Mouse (Mus musculus): ENCODE results near the gene Farsb. TPM values are rescaled to one million over a fixed set of nuclear protein-coding genes. Genes with fewer than 3 reads are reported as not detected.
"Not testable (repeated sequence)": the region's sequence is repeated elsewhere in the genome, so short reads cannot be mapped to it uniquely, and the experiment has no call there.

Gene Farsb
- polyA plus RNA-seq, 1 experiment from 2014 or later = 154 TPM

DNA sequence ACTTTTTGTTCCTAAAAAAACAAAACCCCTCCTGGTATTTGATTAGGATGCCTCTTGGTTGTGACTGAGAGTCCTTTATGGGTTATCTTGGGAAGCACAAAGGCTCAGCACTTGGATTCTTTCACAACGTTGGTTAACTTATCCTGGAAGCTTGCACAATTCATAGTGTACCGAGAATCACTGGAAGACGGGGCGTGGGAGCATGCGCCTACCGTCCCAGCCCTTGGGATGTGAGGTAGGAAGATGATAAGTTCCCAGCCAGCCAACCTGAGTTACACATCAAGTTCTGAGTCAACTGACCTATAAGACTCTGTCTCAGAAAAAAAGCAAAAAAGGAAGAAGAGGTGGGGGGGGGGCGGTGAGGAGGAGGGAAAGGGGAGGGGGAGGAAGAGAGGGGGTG is 30.2 kb upstream of the Farsb start:
- no peaks in the 10 kb centered on the region for H3K4me1 ChIP-seq (replicated peaks)
- no peak overlapping the region for H3K4me3 ChIP-seq
- H3K27ac ChIP-seq (replicated peaks) = no peak overlapping the region
- no peak for ATAC-seq (ENCODE audit: low FRiP score, low read depth)
- no peaks in the 10 kb centered on the region for H3K36me3 ChIP-seq
- H3K27me3 ChIP-seq = no peaks in the 10 kb centered on the region
- no peaks in the 10 kb centered on the region for H3K9me3 ChIP-seq
- no peak overlapping the region for H3K9ac ChIP-seq
- H3K4me2 ChIP-seq = no peak overlapping the region
- WGBS = 90% methylated on average over 7 of the region's 7 CpGs

DNA sequence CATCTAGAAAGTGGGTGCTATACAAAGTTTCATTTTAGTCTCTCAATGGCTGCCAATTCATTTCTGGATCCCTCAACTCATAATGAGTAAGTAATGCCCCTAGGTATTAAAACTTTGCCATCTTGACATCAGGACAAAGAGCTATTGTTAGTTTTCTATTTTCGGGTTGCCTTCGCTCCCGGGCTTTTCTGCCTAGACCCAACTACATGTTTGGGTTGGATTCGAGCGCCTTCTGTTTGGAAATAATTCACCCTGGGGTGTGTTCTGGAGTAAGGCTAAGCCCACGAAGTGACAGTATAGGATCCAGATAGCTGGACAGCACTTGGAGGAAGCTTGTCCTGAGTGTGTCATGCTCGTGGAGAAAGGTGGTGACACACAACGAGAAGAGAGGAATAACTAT is 24.1 kb upstream of the Farsb start:
- no peaks in the 10 kb centered on the region for H3K9me3 ChIP-seq
- no peak overlapping the region for H3K4me3 ChIP-seq
- 80% methylated on average over 8 of the region's 8 CpGs for WGBS
- H3K27me3 ChIP-seq = no peaks in the 10 kb centered on the region
- H3K27ac ChIP-seq (replicated peaks) = no peak overlapping the region
- no peak overlapping the region for H3K4me2 ChIP-seq
- H3K4me1 ChIP-seq (replicated peaks) = 0 out of 2 replicates have a peak, but pooled peaks cover 5% of the 10 kb centered on the region
- H3K36me3 ChIP-seq = no peaks in the 10 kb centered on the region
- ATAC-seq (ENCODE audit: low FRiP score, low read depth) = no peak
- no peak overlapping the region for H3K9ac ChIP-seq

- Histone ChIP-seq H3K4me1 (replicated peaks) (0 out of 2 replicates have a peak, but pooled peaks cover 5% of the 10 kb centered on the region), H3K9ac (peak within 1 kb of the TSS; percentile 34), H3K36me3 (no peaks in the 10 kb centered on the region), H3K4me2 (peak within 1 kb of the TSS; percentile 69), H3K9me3 (no peaks in the 10 kb centered on the region), H3K4me3 (peak within 1 kb of the TSS; percentile 42), H3K27ac (replicated peaks) (no peak within 1 kb of the TSS), H3K27me3 (no peaks in the 10 kb centered on the region)
- 3% methylated on average over 25 of the region's 25 CpGs for WGBS
- peak; percentile 66 for ATAC-seq (ENCODE audit: low FRiP score, low read depth)
Observed at GRCm38 (mm10) chr1:78511621-78512160, 23.0 kb upstream of the Farsb start, which contains the start of gene BC035947. BC035947 (minus strand) TSS chr1:78512158.

GRCm38 (mm10) chr1:78510862-78511261 is 22.2 kb upstream of the Farsb start, which contains the start of gene Mogat1:
Mogat1 (plus strand) TSS chr1:78510991.
- Histone ChIP-seq H3K4me1 (replicated peaks) (0 out of 2 replicates have a peak, but pooled peaks cover 5% of the 10 kb centered on the region), H3K27ac (replicated peaks) (no peak within 1 kb of the TSS), H3K4me3 (peak within 1 kb of the TSS; percentile 42), H3K27me3 (no peaks in the 10 kb centered on the region), H3K4me2 (peak within 1 kb of the TSS; percentile 69), H3K36me3 (no peaks in the 10 kb centered on the region), H3K9ac (peak within 1 kb of the TSS; percentile 34), H3K9me3 (no peaks in the 10 kb centered on the region)
- ATAC-seq (ENCODE audit: low FRiP score, low read depth) = no peak
- WGBS = 74% methylated on average over 5 of the region's 5 CpGs

DNA sequence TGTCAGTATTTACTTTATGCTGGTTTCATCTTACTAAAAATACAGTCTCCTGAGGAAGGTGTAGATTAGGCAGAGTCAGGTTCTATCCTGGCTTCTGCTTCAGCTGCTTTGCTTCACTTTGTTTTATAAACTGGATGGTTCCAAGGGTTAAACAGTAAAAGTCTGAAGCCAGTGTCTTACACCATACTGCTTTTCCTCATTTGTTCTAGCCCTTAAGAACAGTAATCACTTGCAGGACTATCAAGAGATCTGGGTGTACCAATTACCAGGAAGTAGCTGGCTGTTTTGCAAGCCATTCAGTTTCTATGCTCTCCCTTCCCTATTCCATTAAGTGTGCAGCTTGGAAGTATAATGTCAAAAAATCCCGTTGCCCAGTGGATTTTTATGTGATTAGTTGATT is 18.4 kb upstream of the Farsb start:
- no peak overlapping the region for H3K27ac ChIP-seq (replicated peaks)
- 0 out of 2 replicates have a peak, but pooled peaks cover 5% of the 10 kb centered on the region for H3K4me1 ChIP-seq (replicated peaks)
- H3K9me3 ChIP-seq = no peaks in the 10 kb centered on the region
- no peaks in the 10 kb centered on the region for H3K36me3 ChIP-seq
- no peak overlapping the region for H3K4me3 ChIP-seq
- H3K4me2 ChIP-seq = no peak overlapping the region
- H3K27me3 ChIP-seq = no peaks in the 10 kb centered on the region
- 63% methylated on average over 1 of the region's 1 CpGs for WGBS
- no peak overlapping the region for H3K9ac ChIP-seq
- ATAC-seq (ENCODE audit: low FRiP score, low read depth) = no peak

GRCm38 (mm10) chr1:78502527-78502926 is 13.8 kb upstream of the Farsb start:
- 95% methylated on average over 6 of the region's 6 CpGs for WGBS
- Histone ChIP-seq H3K27ac (replicated peaks) (no peak overlapping the region), H3K9ac (no peak overlapping the region), H3K4me1 (replicated peaks) (no peaks in the 10 kb centered on the region), H3K36me3 (no peaks in the 10 kb centered on the region), H3K9me3 (no peaks in the 10 kb centered on the region), H3K27me3 (no peaks in the 10 kb centered on the region), H3K4me3 (no peak overlapping the region), H3K4me2 (no peak overlapping the region)
- ATAC-seq (ENCODE audit: low FRiP score, low read depth) = no peak

DNA sequence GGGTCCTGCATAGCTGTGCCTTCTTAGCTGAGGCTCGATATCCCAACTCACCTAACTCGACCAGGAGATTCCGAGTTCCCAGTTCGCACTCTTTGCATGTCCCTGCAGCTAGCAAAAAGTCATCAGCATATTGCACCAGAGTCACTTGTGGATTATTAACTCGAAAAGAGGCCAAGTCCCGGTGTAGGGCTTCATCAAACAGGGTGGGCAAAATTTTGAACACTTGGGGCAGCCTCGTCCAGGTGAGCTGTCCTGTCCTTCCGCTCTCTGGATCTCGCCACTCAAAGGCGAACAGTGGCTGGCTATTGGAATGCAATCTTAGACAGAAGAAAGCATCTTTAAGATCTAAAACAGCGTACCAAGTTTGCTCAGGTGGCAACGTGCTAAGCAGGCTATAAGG is 13.2 kb upstream of the Farsb start:
- not testable (repeated sequence) for H3K4me3 ChIP-seq; H3K27ac ChIP-seq (replicated peaks); H3K9me3 ChIP-seq; H3K27me3 ChIP-seq; H3K36me3 ChIP-seq; H3K4me1 ChIP-seq (replicated peaks); H3K9ac ChIP-seq; ATAC-seq (ENCODE audit: low FRiP score, low read depth); H3K4me2 ChIP-seq
- WGBS = 93% methylated on average over 12 of the region's 12 CpGs

DNA sequence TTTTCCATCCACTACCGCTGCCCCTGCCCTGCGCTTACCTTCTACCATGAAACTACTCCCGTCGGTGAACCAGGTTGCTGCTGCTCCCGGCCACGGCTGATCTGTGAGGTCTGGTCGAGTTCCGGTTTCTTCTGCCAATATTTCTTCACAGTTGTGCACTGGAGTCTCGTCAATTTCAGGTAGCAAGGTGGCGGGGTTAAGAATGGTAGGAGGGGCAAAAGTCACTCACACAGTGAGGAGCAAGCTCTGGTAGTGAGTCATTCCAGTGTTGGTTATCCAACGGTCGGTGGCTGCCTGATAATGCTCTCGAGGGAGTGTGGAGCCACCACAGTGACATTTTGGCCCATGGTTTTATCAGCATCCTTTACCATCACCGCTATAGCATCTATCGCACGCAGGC is 12.3 kb upstream of the Farsb start:
- no peaks in the 10 kb centered on the region for H3K4me1 ChIP-seq (replicated peaks)
- no peak overlapping the region for H3K4me3 ChIP-seq
- no peaks in the 10 kb centered on the region for H3K9me3 ChIP-seq
- H3K4me2 ChIP-seq = no peak overlapping the region
- H3K27me3 ChIP-seq = no peaks in the 10 kb centered on the region
- no peak for ATAC-seq (ENCODE audit: low FRiP score, low read depth)
- H3K27ac ChIP-seq (replicated peaks) = no peak overlapping the region
- H3K36me3 ChIP-seq = no peaks in the 10 kb centered on the region
- WGBS = 94% methylated on average over 16 of the region's 16 CpGs
- H3K9ac ChIP-seq = no peak overlapping the region

- Histone ChIP-seq H3K27me3 (no peaks in the 10 kb centered on the region), H3K4me1 (replicated peaks) (peaks cover 33% of the 10 kb centered on the region), H3K36me3 (no peaks in the 10 kb centered on the region), H3K4me3 (no peak overlapping the region), H3K4me2 (no peak overlapping the region), H3K27ac (replicated peaks) (no peak overlapping the region), H3K9ac (no peak overlapping the region), H3K9me3 (no peaks in the 10 kb centered on the region)
- 86% methylated on average over 1 of the region's 1 CpGs for WGBS
- ATAC-seq (ENCODE audit: low FRiP score, low read depth) = no peak
Observed at GRCm38 (mm10) chr1:78490143-78490542, 1.4 kb upstream of the Farsb start.

DNA sequence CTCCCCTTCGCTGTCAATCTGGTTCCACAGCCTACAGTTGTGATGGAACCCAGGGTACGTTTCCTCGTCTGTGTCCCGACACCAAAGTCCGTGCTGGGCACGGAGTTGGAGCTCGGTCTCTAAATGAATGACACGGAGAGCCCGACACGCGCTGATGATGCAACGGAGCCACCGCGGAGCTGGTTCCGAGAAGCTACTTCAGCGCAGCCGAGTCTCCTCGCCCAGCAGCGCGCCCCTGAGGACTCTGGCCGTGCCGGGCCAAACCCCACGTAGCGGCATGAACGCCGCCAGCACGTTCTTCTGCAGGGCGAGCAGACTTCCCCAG is 308 bp downstream of the Farsb start:
- no peak for ATAC-seq (ENCODE audit: low FRiP score, low read depth)
- peak overlapping the region; percentile 85 for H3K27ac ChIP-seq (replicated peaks)
- H3K9ac ChIP-seq = peak overlapping the region; percentile 74
- H3K4me2 ChIP-seq = peak overlapping the region; percentile 69
- WGBS = under 1% methylated on average over 28 of the region's 28 CpGs
- no peaks in the 10 kb centered on the region for H3K27me3 ChIP-seq
- peak overlapping the region; percentile 78 for H3K4me3 ChIP-seq
- H3K9me3 ChIP-seq = no peaks in the 10 kb centered on the region
- peaks cover 34% of the 10 kb centered on the region for H3K4me1 ChIP-seq (replicated peaks)
- H3K36me3 ChIP-seq = no peaks in the 10 kb centered on the region

GRCm38 (mm10) chr1:78484361-78484760 is 4.3 kb downstream of the Farsb start:
- no peak for ATAC-seq (ENCODE audit: low FRiP score, low read depth)
- peaks cover 12% of the 10 kb centered on the region for H3K36me3 ChIP-seq
- no peak overlapping the region for H3K4me2 ChIP-seq
- no peak overlapping the region; the same call in 1 of the 2 replicates for H3K27ac ChIP-seq (replicated peaks)
- no peak overlapping the region for H3K4me3 ChIP-seq
- peaks cover 27% of the 10 kb centered on the region for H3K4me1 ChIP-seq (replicated peaks)
- WGBS = 54% methylated on average over 2 of the region's 2 CpGs
- no peak overlapping the region for H3K9ac ChIP-seq
- no peaks in the 10 kb centered on the region for H3K9me3 ChIP-seq
- H3K27me3 ChIP-seq = no peaks in the 10 kb centered on the region

DNA sequence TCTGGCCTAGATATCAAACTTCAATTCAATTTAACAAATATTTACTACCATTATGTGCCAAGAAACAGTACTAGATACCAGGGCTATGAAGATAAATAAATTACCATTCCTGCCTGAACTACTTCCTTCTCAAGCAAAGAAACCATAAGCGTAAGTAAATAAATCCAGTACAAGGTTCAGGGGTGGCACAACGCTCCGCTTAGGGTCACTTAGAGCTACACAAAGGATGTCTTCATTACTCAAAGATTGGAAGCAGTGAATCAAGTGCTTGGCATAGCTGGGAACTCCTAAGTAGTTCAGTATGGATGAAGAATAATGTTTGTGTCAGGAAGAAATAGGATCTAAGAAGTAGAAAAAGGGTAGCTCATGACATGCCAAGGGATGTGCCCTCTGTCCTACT is 5.3 kb downstream of the Farsb start:
- H3K36me3 ChIP-seq = peaks cover 12% of the 10 kb centered on the region
- H3K27ac ChIP-seq (replicated peaks) = no peak overlapping the region
- H3K27me3 ChIP-seq = no peaks in the 10 kb centered on the region
- 94% methylated on average over 3 of the region's 3 CpGs for WGBS
- no peaks in the 10 kb centered on the region for H3K9me3 ChIP-seq
- H3K9ac ChIP-seq = no peak overlapping the region
- H3K4me3 ChIP-seq = no peak overlapping the region
- no peak overlapping the region for H3K4me2 ChIP-seq
- ATAC-seq (ENCODE audit: low FRiP score, low read depth) = no peak
- peaks cover 26% of the 10 kb centered on the region for H3K4me1 ChIP-seq (replicated peaks)

GRCm38 (mm10) chr1:78472441-78472840 is 16.3 kb downstream of the Farsb start:
- no peak overlapping the region for H3K27ac ChIP-seq (replicated peaks)
- no peaks in the 10 kb centered on the region for H3K27me3 ChIP-seq
- no peak overlapping the region for H3K4me3 ChIP-seq
- no peak overlapping the region for H3K4me2 ChIP-seq
- H3K36me3 ChIP-seq = peaks cover 40% of the 10 kb centered on the region
- ATAC-seq (ENCODE audit: low FRiP score, low read depth) = no peak
- no peaks in the 10 kb centered on the region for H3K4me1 ChIP-seq (replicated peaks)
- no peak overlapping the region for H3K9ac ChIP-seq
- 94% methylated on average over 5 of the region's 5 CpGs for WGBS
- H3K9me3 ChIP-seq = no peaks in the 10 kb centered on the region

All from hindbrain, embryonic 15.5 days (tissue).